Mouse (Mus musculus) embryonic facial prominence, embryonic 13.5 days (tissue): ENCODE data around the gene B830017H08Rik. TPM values are rescaled to one million over a fixed set of nuclear protein-coding genes. Genes with fewer than 3 reads are reported as not detected.
A peak's percentile ranks its signal among the peaks of the same experiment; 100 is the strongest.

Source experiments
- ATAC-seq: fragments of 200-750 bp; cut with Nextera tagmentation; 2 replicates; pipeline ENCODE4 v1.8.0; 2017; ENCODE audit warnings: low read depth; ENCODE audit not compliant: insufficient number of reproducible peaks, insufficient read depth, low FRiP score, low TSS enrichment
- H3K27ac ChIP-seq: fragments of 300-500 bp; sonication (generic); 2 replicates; pipeline ENCODE4 v1.5.1; 2015; ENCODE audit warnings: moderate library complexity, mild to moderate bottlenecking, inconsistent platforms
- H3K27me3 ChIP-seq: fragments of 300-500 bp; sonication (generic); 2 replicates; pipeline ENCODE4 v1.6.1; 2015; ENCODE audit warnings: mild to moderate bottlenecking, inconsistent platforms
- H3K36me3 ChIP-seq: fragments of 300-500 bp; sonication (generic); 2 replicates; pipeline ENCODE4 v1.6.1; 2015; ENCODE audit warnings: mild to moderate bottlenecking, inconsistent platforms
- H3K4me1 ChIP-seq: fragments of 300-500 bp; sonication (generic); 2 replicates; pipeline ENCODE4 v1.6.1; 2015; ENCODE audit warnings: inconsistent platforms
- H3K4me2 ChIP-seq: fragments of 300-500 bp; sonication (generic); 2 replicates; pipeline ENCODE4 v1.6.1; 2015; ENCODE audit warnings: moderate library complexity, mild to moderate bottlenecking, inconsistent platforms
- H3K4me3 ChIP-seq: fragments of 300-500 bp; sonication (generic); 2 replicates; pipeline ENCODE4 v1.5.1; 2015; ENCODE audit warnings: mild to moderate bottlenecking, inconsistent platforms
- H3K9ac ChIP-seq: fragments of 300-500 bp; sonication (generic); 2 replicates; pipeline ENCODE4 v1.6.1; 2015; ENCODE audit warnings: mild to moderate bottlenecking, inconsistent platforms
- H3K9me3 ChIP-seq: fragments of 300-500 bp; sonication (generic); 2 replicates; pipeline ENCODE4 v1.6.1; 2016; ENCODE audit warnings: inconsistent platforms
- WGBS: fragments of 180-500 bp; shearing (Covaris S2); methylation state at CpG from one replicate; pipeline ENCODE4 v1.1.7; 2015; ENCODE audit warnings: mixed read lengths; 5-methylcytosine and 5-hydroxymethylcytosine counted together
- polyA plus RNA-seq: library from polyadenylated mRNA; unstranded; fragments of >200 nt; fragmentation: Nextera tagmentation; extraction: Ambion mirVana; gene quantifications from 2 replicates; pipeline ENCODE4 v1.2.1, GENCODE M21; 2015

Gene B830017H08Rik
- polyA plus RNA-seq, 1 experiment from 2014 or later: 0.45 TPM

GRCm38 (mm10) chr16:17853263-17853662 is 20.3 kb downstream of the B830017H08Rik start:
- no peak for ATAC-seq
- Histone ChIP-seq H3K27ac (no peak overlapping the region), H3K9ac (no peak overlapping the region), H3K4me2 (no peak overlapping the region), H3K27me3 (no peaks in the 10 kb centered on the region), H3K36me3 (peaks cover 89% of the 10 kb centered on the region), H3K4me1 (no peaks in the 10 kb centered on the region), H3K9me3 (no peaks in the 10 kb centered on the region), H3K4me3 (no peak overlapping the region)
- WGBS: 86% methylated on average over 2 of the region's 2 CpGs

DNA sequence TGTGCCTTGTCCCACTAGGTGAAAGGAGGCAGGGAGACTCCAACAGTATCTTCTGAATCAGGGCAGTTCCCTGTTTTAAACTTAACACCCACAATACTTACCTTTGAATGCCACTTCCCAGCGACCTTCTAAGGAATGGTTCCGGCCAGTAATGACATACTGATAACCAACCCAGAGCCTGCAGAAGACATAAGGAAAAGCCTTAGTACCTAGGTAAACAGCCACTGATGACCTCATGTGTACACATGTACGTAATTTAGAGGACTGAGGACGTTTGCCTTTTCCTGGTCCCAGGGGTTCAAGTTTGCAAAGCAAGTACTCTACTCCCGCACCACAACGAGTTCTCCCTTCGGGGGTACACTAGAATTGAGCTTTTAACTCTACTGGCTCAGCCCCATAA is 24.2 kb downstream of the B830017H08Rik start:
- 88% methylated on average over 7 of the region's 7 CpGs for WGBS
- Histone ChIP-seq H3K4me3 (no peak overlapping the region), H3K4me1 (0 out of 2 replicates have a peak, but pooled peaks cover 5% of the 10 kb centered on the region), H3K27me3 (no peaks in the 10 kb centered on the region), H3K9me3 (no peaks in the 10 kb centered on the region), H3K4me2 (no peak overlapping the region), H3K9ac (no peak overlapping the region), H3K36me3 (peaks cover 79% of the 10 kb centered on the region), H3K27ac (no peak overlapping the region)
- no peak for ATAC-seq

DNA sequence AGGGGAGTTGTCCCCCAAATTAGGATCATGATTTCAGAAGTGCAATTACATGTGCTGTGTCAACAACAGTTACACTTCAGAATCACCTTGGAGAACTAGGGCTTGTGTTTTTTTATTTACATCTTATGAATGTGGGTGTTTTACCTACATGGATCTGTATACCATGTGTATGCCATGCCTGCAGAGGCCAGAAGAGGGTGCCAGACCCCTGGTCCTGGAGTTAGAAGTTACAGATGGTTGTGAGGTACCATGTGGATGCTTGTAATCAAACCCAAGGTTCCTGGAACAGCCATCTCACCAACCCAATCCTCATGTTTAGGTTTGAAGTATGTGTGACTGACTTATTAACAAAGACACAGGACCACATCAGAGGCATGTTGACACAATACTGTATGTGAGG is 25.7 kb downstream of the B830017H08Rik start:
- ATAC-seq: no peak
- no peak overlapping the region for H3K4me2 ChIP-seq
- H3K4me1 ChIP-seq: 0 out of 2 replicates have a peak, but pooled peaks cover 6% of the 10 kb centered on the region
- no peaks in the 10 kb centered on the region for H3K9me3 ChIP-seq
- H3K36me3 ChIP-seq: peaks cover 67% of the 10 kb centered on the region
- no peak overlapping the region for H3K9ac ChIP-seq
- no peak overlapping the region for H3K4me3 ChIP-seq
- H3K27me3 ChIP-seq: no peaks in the 10 kb centered on the region
- H3K27ac ChIP-seq: no peak overlapping the region

DNA sequence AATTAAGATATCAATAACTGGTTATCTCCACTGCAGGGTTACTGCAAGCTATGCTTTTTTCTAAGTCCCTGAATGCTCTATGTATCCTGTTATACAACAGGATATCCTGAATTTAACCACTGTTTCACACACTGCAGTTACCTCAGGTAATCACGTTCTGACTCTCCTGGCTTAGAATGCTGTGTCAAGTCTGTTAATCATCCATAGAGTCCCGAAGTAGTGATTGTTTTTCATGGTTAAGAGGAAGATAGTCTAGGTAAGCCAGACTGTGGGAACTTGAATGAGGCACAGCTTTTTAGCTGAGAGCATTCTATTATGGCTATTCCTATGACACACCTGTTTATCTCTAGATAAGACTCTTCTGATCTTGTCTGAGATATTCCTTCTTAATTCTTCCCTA is 32.4 kb downstream of the B830017H08Rik start:
- H3K27me3 ChIP-seq: no peaks in the 10 kb centered on the region
- peaks cover 47% of the 10 kb centered on the region for H3K36me3 ChIP-seq
- 0 out of 2 replicates have a peak, but pooled peaks cover 4% of the 10 kb centered on the region for H3K4me1 ChIP-seq
- ATAC-seq: no peak
- WGBS: 97% methylated on average over 2 of the region's 2 CpGs
- H3K9ac ChIP-seq: no peak overlapping the region
- no peaks in the 10 kb centered on the region for H3K9me3 ChIP-seq
- no peak overlapping the region for H3K4me2 ChIP-seq
- no peak overlapping the region for H3K27ac ChIP-seq
- H3K4me3 ChIP-seq: no peak overlapping the region

GRCm38 (mm10) chr16:17865770-17866169 is 32.8 kb downstream of the B830017H08Rik start:
- no peak overlapping the region for H3K9ac ChIP-seq
- H3K4me2 ChIP-seq: no peak overlapping the region
- ATAC-seq: no peak
- no peaks in the 10 kb centered on the region for H3K9me3 ChIP-seq
- H3K36me3 ChIP-seq: peaks cover 47% of the 10 kb centered on the region
- H3K4me3 ChIP-seq: no peak overlapping the region
- H3K4me1 ChIP-seq: 0 out of 2 replicates have a peak, but pooled peaks cover 4% of the 10 kb centered on the region
- no peak overlapping the region for H3K27ac ChIP-seq
- WGBS: 76% methylated on average over 6 of the region's 6 CpGs
- H3K27me3 ChIP-seq: no peaks in the 10 kb centered on the region

DNA sequence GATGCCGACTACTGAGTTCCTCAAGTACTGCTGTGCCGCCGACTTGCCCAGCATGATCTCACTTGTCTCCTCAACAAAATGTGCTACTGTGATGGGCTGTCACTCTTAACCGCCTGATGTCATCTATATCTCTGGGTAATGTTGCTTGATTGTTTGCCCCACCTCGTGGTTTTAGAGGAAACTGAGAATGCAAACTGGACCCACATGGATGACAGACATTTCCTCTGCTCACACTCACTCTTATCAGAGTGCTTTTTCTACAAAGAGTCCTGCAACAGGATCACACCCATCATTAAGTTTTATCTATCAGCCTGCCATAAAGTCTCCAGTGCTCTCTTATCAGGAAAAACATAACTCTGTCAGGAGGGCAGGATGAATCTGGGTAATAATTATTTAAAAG is 38.3 kb downstream of the B830017H08Rik start:
- Histone ChIP-seq H3K9ac (no peak overlapping the region), H3K4me2 (no peak overlapping the region), H3K36me3 (peaks cover 53% of the 10 kb centered on the region), H3K27ac (no peak overlapping the region), H3K27me3 (no peaks in the 10 kb centered on the region), H3K4me3 (no peak overlapping the region), H3K9me3 (no peaks in the 10 kb centered on the region), H3K4me1 (no peaks in the 10 kb centered on the region)
- ATAC-seq: no peak
- 81% methylated on average over 5 of the region's 5 CpGs for WGBS

DNA sequence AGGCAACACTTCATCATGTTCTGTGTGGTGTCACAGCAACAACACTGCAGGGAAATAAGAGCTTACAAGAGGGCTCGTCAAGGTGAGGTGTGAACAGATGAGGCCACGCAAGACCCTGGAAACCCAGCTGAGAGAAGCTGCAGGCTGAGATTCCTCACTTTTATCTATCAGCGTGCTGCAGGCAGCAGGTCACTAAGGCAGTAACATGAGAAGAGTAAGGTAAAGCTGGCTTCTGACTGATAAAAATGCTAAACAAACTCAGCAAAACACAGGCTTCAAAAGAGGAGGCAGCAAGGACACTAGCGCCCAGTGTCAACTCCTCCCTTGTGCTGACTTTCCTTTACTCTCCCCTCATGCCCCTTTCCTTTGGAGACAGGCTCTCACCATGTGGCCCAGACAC is 40.1 kb downstream of the B830017H08Rik start:
- Histone ChIP-seq H3K9me3 (no peaks in the 10 kb centered on the region), H3K27ac (no peak overlapping the region), H3K4me2 (no peak overlapping the region), H3K9ac (0 out of 2 replicates have a peak overlapping the region, but pooled peaks have one; percentile 27), H3K27me3 (no peaks in the 10 kb centered on the region), H3K36me3 (peaks cover 58% of the 10 kb centered on the region), H3K4me1 (no peaks in the 10 kb centered on the region), H3K4me3 (no peak overlapping the region)
- ATAC-seq: no peak
- 65% methylated on average over 4 of the region's 4 CpGs for WGBS

DNA sequence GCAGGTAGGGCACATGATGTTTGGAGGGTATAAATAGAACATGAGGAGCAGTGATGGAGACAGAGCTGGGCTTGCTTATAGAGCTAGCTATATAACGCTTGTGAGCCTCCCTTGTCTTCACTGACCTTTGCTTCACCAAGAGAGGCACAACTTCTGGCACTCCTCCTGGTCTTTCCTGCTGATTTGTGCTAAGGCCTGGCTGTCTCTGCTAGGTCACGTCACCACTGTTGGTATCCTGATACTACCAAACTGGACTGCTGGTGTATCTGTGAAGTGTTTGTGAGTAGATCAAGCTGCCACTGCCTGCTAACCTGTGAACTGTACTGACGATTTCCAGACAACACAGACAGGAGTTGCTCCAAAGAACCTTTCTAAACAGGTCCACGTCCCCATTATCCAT is 42.3 kb downstream of the B830017H08Rik start:
- no peaks in the 10 kb centered on the region for H3K27me3 ChIP-seq
- H3K4me1 ChIP-seq: no peaks in the 10 kb centered on the region
- no peak for ATAC-seq
- H3K4me2 ChIP-seq: no peak overlapping the region
- no peak overlapping the region for H3K4me3 ChIP-seq
- no peak overlapping the region for H3K9ac ChIP-seq
- H3K9me3 ChIP-seq: no peaks in the 10 kb centered on the region
- H3K27ac ChIP-seq: no peak overlapping the region
- H3K36me3 ChIP-seq: peaks cover 43% of the 10 kb centered on the region
- 89% methylated on average over 4 of the region's 4 CpGs for WGBS

DNA sequence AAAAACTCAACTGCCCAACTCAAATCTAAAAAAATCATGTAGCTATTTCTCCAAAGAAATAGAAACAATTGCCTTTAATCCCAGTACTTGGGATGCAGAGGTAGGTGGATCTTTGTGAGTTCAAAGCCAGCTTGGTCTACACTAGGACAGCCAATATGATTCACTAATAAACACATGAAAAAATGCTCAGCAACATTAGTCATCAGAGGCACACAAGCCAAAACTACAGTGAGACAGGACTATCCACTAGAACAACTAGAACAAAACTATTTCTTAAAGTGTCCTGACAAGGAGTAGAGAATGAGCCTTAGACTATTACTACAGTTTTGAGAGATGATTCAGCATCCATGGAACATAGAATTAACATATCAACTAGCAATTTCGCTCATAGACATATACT is 43.2 kb downstream of the B830017H08Rik start:
- Histone ChIP-seq H3K9ac (no peak overlapping the region), H3K4me1 (no peaks in the 10 kb centered on the region), H3K4me2 (no peak overlapping the region), H3K27ac (no peak overlapping the region), H3K27me3 (no peaks in the 10 kb centered on the region), H3K9me3 (no peaks in the 10 kb centered on the region), H3K36me3 (peaks cover 34% of the 10 kb centered on the region), H3K4me3 (no peak overlapping the region)
- no peak for ATAC-seq
- 95% methylated on average over 1 of the region's 1 CpGs for WGBS

- H3K27ac ChIP-seq: no peak overlapping the region
- ATAC-seq: no peak
- H3K4me3 ChIP-seq: no peak overlapping the region
- peaks cover 21% of the 10 kb centered on the region for H3K36me3 ChIP-seq
- no peak overlapping the region for H3K9ac ChIP-seq
- no peaks in the 10 kb centered on the region for H3K27me3 ChIP-seq
- no peak overlapping the region for H3K4me2 ChIP-seq
- H3K9me3 ChIP-seq: no peaks in the 10 kb centered on the region
- 92% methylated on average over 4 of the region's 4 CpGs for WGBS
- H3K4me1 ChIP-seq: peaks cover 6% of the 10 kb centered on the region
Observed at GRCm38 (mm10) chr16:17879571-17879970, 46.6 kb downstream of the B830017H08Rik start.

GRCm38 (mm10) chr16:17882196-17882595 is 49.3 kb downstream of the B830017H08Rik start:
- no peak overlapping the region for H3K4me2 ChIP-seq
- no peak for ATAC-seq
- H3K4me1 ChIP-seq: peaks cover 6% of the 10 kb centered on the region

GRCm38 (mm10) chr16:17884116-17884515 is 51.2 kb downstream of the B830017H08Rik start:
- no peak overlapping the region for H3K27ac ChIP-seq
- H3K4me2 ChIP-seq: no peak overlapping the region
- H3K36me3 ChIP-seq: peaks cover 7% of the 10 kb centered on the region; the same call in 1 of the 2 replicates
- no peaks in the 10 kb centered on the region for H3K9me3 ChIP-seq
- 89% methylated on average over 6 of the region's 6 CpGs for WGBS
- H3K9ac ChIP-seq: no peak overlapping the region
- no peaks in the 10 kb centered on the region for H3K27me3 ChIP-seq
- no peak for ATAC-seq
- peaks cover 6% of the 10 kb centered on the region for H3K4me1 ChIP-seq
- H3K4me3 ChIP-seq: no peak overlapping the region

More at GRCm38 (mm10) chr16:17882196-17882595, 49.3 kb downstream of the B830017H08Rik start:
- H3K9me3 ChIP-seq: no peaks in the 10 kb centered on the region
- no peak overlapping the region for H3K9ac ChIP-seq
- H3K27ac ChIP-seq: no peak overlapping the region
- H3K4me3 ChIP-seq: no peak overlapping the region
- peaks cover 18% of the 10 kb centered on the region for H3K36me3 ChIP-seq
- no peaks in the 10 kb centered on the region for H3K27me3 ChIP-seq
